Mouse (Mus musculus) E14TG2a.4 (cell line): ENCODE data around the gene Slc25a3.

Experiments used
- CTCF ChIP-seq: conservative IDR thresholded peaks from 2 replicates; pipeline ENCODE4 v1.5.1; 2014; ENCODE audit warnings: low read length
- NANOG ChIP-seq: IDR thresholded peaks from 2 replicates; pipeline ENCODE4 v1.6.1; 2014; ENCODE audit warnings: borderline replicate concordance, low read length, mixed read lengths
- POU5F1 ChIP-seq: IDR thresholded peaks from 2 replicates; pipeline ENCODE4 v1.6.1; 2014; ENCODE audit warnings: low read length, borderline replicate concordance

DNA sequence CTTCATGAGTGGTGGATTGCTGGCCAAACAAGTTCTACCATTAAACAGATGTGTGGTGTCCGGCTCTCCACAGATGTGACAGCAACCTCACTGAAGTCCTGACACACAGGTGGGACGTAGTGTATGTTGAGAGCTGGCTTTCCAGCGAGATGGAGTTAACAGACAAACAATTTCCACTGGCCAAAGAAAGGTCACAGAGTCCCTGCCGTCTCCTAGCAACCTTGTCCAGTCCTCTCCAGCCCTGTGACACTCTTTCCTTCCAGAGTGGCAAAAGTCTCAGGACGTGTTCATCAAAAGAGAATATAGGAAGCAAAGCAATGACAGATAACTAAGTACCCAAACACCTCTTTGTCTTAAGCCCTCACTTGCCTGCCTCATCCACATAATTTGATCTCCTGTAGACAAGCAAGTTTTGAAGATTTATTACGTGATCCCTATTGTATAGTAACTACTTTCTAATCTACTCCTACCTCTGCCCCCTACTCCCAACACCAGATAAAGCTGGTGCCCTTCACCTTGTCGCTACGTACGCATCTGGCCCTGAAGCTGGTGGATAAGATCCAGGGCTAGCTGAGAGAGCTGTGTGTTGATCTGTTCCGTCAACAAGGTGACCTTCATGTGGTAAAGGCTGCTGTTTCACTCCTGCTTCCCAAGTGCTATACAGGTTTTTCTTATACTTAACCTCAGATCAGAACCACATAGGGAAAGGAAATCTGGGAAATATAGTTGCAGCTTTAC lies 2.9 kb upstream of the Slc25a3 start:
- TF ChIP-seq CTCF (no peak), NANOG (no peak), POU5F1 (no peak)
